Mouse (Mus musculus) small intestine, adult 2 months (tissue): ENCODE data around the gene Tsacc.
"Not testable (repeated sequence)": the region's sequence is repeated elsewhere in the genome, so short reads cannot be mapped to it uniquely, and the experiment has no call there.

Source experiments
- CTCF ChIP-seq: fragments of 200-500 bp; IDR thresholded peaks from 2 replicates; pipeline ENCODE4 v1.5.1; 2012; ENCODE audit warnings: low read depth, mild to moderate bottlenecking, control low read depth, inconsistent platforms, low read length, moderate library complexity, mixed read lengths; ENCODE audit not compliant: insufficient replicate concordance, insufficient read length; ENCODE audit errors: extremely low read depth
- POLR2A ChIP-seq: fragments of 200-500 bp; IDR thresholded peaks from 2 replicates; pipeline ENCODE4 v1.6.1; 2012; ENCODE audit warnings: low read depth, mild to moderate bottlenecking, control low read depth, inconsistent platforms, low read length, moderate library complexity

DNA sequence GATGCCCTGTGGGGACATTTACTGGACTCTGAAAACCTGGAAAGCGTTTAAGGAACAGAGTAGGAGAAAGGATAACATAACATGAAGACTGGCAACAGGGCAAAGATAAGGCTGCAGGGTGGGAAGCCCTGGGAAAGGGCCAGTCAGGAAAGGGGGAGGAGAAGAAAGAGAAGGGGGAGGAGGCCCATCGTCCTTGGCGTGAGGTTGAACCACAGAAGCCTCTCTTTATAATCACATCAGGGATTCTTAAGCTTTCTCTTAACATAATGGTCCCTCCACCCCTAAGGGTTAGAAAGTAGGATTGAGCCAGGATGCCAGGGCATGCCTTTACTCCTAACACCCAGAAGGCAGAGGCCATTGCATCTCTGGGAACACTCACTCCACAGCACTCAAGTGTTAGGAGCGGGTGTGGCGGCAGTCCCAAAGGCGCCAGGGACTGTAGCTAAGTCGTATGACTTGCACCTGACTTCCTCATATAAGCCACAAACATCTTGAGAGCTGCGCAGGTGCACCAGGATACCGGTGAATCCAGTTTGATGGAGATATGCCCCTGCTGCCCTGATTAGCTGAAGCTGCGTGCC lies 8.6 kb downstream of the Tsacc start:
- not testable (repeated sequence) for TF ChIP-seq POLR2A, CTCF
